Mouse (Mus musculus): ENCODE results near the gene Nsun7.

DNA sequence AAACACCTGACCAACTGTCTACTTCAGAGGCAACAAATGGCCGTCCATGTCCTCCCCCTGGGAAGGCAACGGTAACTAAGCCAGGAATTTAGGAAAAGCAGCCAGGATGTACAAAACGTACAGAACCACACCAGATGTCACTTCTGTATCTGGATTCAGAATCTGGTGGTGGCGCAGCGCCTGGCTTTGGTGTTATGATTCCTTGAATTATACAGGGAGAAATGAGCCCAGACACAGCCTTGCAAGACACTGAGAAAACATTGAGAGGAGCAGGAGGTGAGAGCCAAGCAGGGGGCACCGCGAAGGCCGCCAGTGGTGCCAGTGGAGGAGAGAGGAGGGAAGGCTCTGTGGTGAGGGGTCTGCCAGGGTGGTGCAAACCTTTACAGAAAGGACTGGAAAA, 45.8 kb downstream of the Nsun7 start:
- TF ChIP-seq CTCF (IDR thresholded peaks at IDR 0.05; ENCODE audit: low read depth, low read length): no peak
- TF ChIP-seq POLR2AphosphoS5 (IDR thresholded peaks at IDR 0.05; ENCODE audit: insufficient replicate concordance, low read depth, low read length): no peak
- no peak for TF ChIP-seq GATA2 (IDR thresholded peaks at IDR 0.05; ENCODE audit: borderline replicate concordance, low read depth, low read length)
